Mouse (Mus musculus): Measurements from ENCODE around the gene Gm9507.
A peak's percentile ranks its signal among the peaks of the same experiment; 100 is the strongest.
"Not testable (repeated sequence)": the region's sequence is repeated elsewhere in the genome, so short reads cannot be mapped to it uniquely, and the experiment has no call there.

The Gm9507 gene

GRCm38 (mm10) chr10:77811743-77812142 lies at the start of gene Gm9507:
Gene Gm9507, minus strand, starts transcription at chr10:77811843.
- no peak for DNase-seq (ENCODE audit: low spot score)

- DNase-seq (ENCODE audit: low spot score): no peak
Observed at GRCm38 (mm10) chr10:77852559-77852958, 40.9 kb upstream of the Gm9507 start, which contains the start of gene Gm10318. Gene Gm10318, plus strand, starts transcription at chr10:77852859.

- DNase-seq (ENCODE audit: low spot score): no peak
Observed at GRCm38 (mm10) chr10:77847538-77847937, 35.9 kb upstream of the Gm9507 start.

GRCm38 (mm10) chr10:77846961-77847360 lies 35.3 kb upstream of the Gm9507 start:
- DNase-seq (ENCODE audit: low spot score): no peak

GRCm38 (mm10) chr10:77846503-77846902 lies 34.9 kb upstream of the Gm9507 start, which contains the start of gene Gm36176:
Gene Gm36176, plus strand, starts transcription at chr10:77846803.
- DNase-seq (ENCODE audit: low spot score): no peak

GRCm38 (mm10) chr10:77839006-77839405 lies 27.4 kb upstream of the Gm9507 start:
- peak; percentile 54 for DNase-seq (ENCODE audit: low spot score)

GRCm38 (mm10) chr10:77835647-77836046 lies 24.0 kb upstream of the Gm9507 start, which contains the start of gene Krtap10-10:
Gene Krtap10-10, plus strand, starts transcription at chr10:77835947.
- DNase-seq (ENCODE audit: low spot score): no peak

- no peak for DNase-seq (ENCODE audit: low spot score)
Observed at GRCm38 (mm10) chr10:77826951-77827350, 15.3 kb upstream of the Gm9507 start, which contains the start of gene Krtap10-4. Gene Krtap10-4, minus strand, starts transcription at chr10:77827095.

GRCm38 (mm10) chr10:77819203-77819602 lies 7.6 kb upstream of the Gm9507 start:
- no peak for DNase-seq (ENCODE audit: low spot score)

- no peak for DNase-seq (ENCODE audit: low spot score)
Observed at GRCm38 (mm10) chr10:77818523-77818922, 6.9 kb upstream of the Gm9507 start.

GRCm38 (mm10) chr10:77815514-77815913 lies 3.9 kb upstream of the Gm9507 start:
- DNase-seq (ENCODE audit: low spot score): no peak

GRCm38 (mm10) chr10:77814382-77814781 lies 2.7 kb upstream of the Gm9507 start, which contains the start of gene Gm2696:
Gene Gm2696, plus strand, starts transcription at chr10:77814682.
- no peak for DNase-seq (ENCODE audit: low spot score)

GRCm38 (mm10) chr10:77804095-77804494 lies 7.5 kb downstream of the Gm9507 start:
- no peak for DNase-seq (ENCODE audit: low spot score)

- DNase-seq (ENCODE audit: low spot score): no peak
Observed at GRCm38 (mm10) chr10:77798921-77799508, 12.6 kb downstream of the Gm9507 start, which contains the start of gene Gm19668. Gene Gm19668, minus strand, starts transcription at chr10:77799133.

- DNase-seq (ENCODE audit: low spot score): not testable (repeated sequence)
Observed at GRCm38 (mm10) chr10:77798164-77798920, 13.3 kb downstream of the Gm9507 start.

GRCm38 (mm10) chr10:77797677-77798076 lies 14.0 kb downstream of the Gm9507 start:
- DNase-seq (ENCODE audit: low spot score): no peak

- no peak for DNase-seq (ENCODE audit: low spot score)
Observed at GRCm38 (mm10) chr10:77794976-77795375, 16.7 kb downstream of the Gm9507 start, which contains the start of gene Gm9639. Gene Gm9639, minus strand, starts transcription at chr10:77795076.

GRCm38 (mm10) chr10:77788621-77789020 lies 23.0 kb downstream of the Gm9507 start:
- no peak for DNase-seq (ENCODE audit: low spot score)

- DNase-seq (ENCODE audit: low spot score): not testable (repeated sequence)
Observed at GRCm38 (mm10) chr10:77787876-77788275, 23.8 kb downstream of the Gm9507 start, which contains the start of gene Gm7137. Gene Gm7137, minus strand, starts transcription at chr10:77788200.

- DNase-seq (ENCODE audit: low spot score): not testable (repeated sequence)
Observed at GRCm38 (mm10) chr10:77783396-77783795, 28.2 kb downstream of the Gm9507 start.

- not testable (repeated sequence) for DNase-seq (ENCODE audit: low spot score)
Observed at GRCm38 (mm10) chr10:77782442-77782841, 29.2 kb downstream of the Gm9507 start, which contains the start of gene Gm3250. Gene Gm3250, minus strand, starts transcription at chr10:77782542.

- not testable (repeated sequence) for DNase-seq (ENCODE audit: low spot score)
Observed at GRCm38 (mm10) chr10:77776844-77777243, 34.8 kb downstream of the Gm9507 start, which contains the start of gene Gm7138. Gene Gm7138, minus strand, starts transcription at chr10:77776944.

GRCm38 (mm10) chr10:77772142-77772541 lies 39.5 kb downstream of the Gm9507 start:
- DNase-seq (ENCODE audit: low spot score): not testable (repeated sequence)
